Mouse (Mus musculus): Measurements from ENCODE around the gene Rd3. TPM values are rescaled to one million over a fixed set of nuclear protein-coding genes. Genes with fewer than 3 reads are reported as not detected.
A peak's percentile ranks its signal among the peaks of the same experiment; 100 is the strongest.

Gene Rd3
- total RNA-seq (2014; fragmentation: Nextera tagmentation) (not detected in 2 replicates), total RNA-seq (2017) (not detected in 2 replicates)

DNA sequence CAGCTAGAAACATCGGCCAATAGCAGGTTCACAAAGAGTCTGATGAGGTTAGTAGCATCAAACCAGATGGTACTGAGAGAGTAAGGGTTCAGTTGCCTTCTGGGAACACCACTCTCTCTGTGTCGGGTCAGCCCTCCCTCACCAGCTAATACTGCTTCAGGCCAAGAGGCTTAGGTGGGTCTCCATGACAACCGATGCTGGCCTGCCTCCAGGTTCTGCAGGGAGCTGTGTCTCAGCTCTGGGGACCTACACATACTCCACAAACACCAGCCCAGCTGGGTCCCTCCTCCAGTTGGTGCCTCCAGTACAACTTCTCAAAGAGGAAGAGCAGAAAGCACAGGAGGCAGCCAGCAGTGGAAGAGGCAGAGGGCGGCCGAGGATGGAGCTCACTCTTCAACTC lies at the start of gene Rd3:
Gene Rd3 (plus strand): TSS at position 184 of the 400 bp plus-strand sequence.
- no peak for ATAC-seq (replicated peaks; ENCODE audit: poor library complexity, severe bottlenecking)

DNA sequence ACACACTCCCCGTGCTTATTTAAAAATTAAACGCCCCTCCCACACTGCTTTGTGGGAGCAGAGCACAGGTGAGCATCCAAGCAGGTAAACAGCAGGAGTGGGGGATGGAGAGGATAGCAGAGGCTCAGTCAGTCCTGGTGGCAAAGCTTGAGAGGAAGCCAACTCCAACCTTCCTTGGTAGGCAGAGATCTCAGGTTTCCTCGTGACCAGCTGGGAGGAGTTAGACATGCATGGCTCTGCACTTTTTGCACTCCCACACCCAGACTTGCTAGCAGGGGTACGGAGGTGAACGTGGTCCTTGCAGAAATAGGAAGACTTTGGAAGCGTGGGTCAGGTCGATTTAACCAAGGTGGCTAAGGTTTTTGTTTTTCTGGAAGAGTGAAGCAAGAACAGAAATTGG lies 48.8 kb upstream of the Rd3 start:
- no peak for ATAC-seq (replicated peaks; ENCODE audit: poor library complexity, severe bottlenecking)

DNA sequence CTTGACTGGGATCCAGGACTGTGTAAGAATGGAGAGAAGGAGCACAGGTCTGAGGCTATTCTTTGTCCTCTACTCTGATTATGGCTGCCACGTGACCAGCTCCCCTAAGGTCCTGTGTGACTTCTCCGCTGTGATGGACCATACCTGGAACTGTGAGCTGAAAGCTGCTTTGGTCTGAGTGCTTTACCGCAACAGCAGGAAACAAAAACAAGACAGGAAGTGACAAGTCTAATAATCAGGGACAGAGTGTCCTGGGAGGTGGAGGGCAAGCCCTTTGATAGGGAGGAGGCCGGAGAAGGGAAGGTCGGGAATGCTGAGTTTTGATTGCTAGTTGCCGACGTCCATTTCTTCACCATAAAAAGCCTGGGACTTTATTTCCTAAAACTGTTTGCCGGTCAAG lies 48.1 kb upstream of the Rd3 start:
- ATAC-seq (replicated peaks; ENCODE audit: poor library complexity, severe bottlenecking), result no peak

DNA sequence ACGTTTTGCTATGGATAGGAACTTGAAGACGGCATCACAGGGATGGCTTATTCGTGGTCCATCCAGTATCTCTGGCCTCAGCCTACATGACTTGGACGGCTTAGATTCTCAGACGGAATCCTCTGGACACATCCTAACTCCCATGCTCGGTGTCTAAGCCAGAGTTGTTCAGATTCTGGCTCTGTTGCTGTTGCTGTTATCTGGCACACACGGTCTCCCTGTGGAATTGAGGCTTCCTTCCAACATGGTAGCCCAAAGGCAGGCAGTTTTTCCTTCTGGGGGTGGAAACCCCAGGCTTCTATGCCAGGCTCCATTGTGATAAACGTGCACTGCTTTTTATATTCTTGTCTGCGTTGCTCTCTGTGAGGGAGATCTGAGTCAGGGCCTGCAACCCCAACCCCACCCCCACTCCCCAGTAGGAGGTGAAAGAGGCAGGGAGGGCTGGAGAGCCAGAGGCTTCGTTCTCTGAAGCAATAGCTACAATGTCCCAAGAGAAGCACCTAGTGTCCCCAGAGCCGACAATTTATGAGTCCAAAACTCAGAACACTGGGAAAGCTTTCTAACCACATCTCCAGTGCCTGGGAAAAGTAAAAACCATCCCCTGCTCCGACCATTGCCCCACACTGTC lies 47.2 kb upstream of the Rd3 start:
- no peak for ATAC-seq (replicated peaks; ENCODE audit: poor library complexity, severe bottlenecking)

DNA sequence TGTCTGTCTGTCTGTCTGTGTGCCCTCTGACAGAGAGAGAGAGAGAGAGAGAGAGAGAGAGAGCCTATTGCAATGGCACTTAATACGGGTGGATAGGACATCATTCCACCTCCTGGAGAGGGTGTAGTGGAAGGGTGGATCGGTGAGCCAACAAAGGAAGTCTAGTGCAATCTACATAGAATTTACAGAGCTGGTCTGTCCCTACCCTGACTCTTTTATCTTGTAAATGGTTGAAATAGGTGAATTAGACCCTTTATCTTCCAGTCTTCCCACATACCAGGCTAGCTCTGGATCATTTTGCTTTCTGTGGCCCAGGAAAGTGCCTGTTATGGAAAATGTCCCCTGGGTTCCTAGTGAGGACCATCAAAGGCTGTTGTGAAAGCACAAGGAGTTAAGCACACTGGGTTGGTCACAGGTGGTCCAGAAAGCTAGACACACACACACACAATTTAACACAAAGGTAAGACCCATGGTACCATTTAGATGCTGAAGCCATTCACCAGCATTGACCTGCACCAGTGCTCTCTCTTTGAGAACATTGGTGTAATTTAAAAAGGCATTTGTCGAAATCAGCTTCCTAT lies 46.6 kb upstream of the Rd3 start:
- no peak for ATAC-seq (replicated peaks; ENCODE audit: poor library complexity, severe bottlenecking)

DNA sequence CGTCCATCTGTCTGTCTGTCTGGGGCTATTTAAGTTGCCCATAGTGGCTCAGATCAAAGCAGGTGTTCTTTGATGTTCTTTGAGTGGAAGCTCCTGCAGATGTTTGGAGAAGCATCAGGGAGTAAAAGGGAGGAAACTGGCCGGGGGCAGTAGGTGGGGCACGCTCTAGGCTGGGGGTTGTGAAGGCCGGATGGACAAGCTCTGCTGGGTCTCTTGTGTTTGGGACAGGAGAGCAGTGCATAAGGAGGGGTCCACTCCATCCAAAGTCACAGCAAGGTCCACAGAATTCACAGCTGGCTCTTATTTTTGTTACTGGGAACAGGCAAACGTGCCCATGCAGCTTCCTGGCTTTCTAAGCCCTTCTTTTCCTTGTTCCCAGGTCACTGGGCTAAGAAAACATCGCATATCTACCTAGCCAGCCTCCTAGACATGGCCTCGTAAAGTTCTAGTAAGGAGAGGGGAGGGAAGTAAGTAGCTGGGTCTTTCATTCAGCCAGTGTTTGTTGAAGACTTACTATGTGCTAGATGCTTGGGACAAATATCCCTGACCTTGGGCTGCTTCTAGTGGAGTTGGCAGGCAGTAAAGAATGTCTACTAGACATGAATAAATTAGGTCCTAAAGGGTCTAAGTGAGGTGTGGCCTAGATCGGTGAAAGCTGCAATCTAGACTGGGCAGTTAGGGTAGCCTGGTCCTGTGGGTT lies 44.7 kb upstream of the Rd3 start:
- no peak for ATAC-seq (replicated peaks; ENCODE audit: poor library complexity, severe bottlenecking)

DNA sequence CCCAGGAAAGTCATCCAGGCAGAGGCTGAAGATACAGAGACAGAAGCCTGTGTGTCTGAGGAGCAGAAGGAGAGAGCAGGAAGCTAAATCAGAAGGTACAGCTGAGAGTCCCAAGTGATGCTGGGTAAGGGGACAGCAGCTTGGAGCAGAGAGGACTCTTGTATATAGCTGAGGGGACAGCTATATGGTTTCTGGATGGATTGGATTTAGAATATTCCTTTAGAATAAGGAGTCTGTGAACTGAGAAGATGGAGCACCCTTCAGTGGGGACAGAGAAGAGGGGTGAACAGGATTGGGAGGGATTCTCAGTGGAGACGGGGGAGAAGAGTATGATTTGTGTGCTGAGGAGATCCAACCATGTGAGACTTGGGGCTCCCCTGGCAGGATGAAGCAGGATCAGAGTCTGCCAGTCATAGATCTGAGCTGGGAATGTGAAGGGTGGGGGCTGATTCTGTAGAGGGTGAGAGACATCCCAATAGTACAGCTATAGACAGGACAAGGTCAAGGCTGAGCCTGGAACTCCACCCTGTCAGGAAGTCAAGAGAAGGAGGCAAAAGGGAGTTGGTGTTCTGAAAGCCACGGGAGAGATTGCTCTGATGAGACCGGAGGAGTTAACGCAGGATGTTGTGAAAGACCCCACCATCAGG lies 44.1 kb upstream of the Rd3 start:
- ATAC-seq (replicated peaks; ENCODE audit: poor library complexity, severe bottlenecking), result no peak

DNA sequence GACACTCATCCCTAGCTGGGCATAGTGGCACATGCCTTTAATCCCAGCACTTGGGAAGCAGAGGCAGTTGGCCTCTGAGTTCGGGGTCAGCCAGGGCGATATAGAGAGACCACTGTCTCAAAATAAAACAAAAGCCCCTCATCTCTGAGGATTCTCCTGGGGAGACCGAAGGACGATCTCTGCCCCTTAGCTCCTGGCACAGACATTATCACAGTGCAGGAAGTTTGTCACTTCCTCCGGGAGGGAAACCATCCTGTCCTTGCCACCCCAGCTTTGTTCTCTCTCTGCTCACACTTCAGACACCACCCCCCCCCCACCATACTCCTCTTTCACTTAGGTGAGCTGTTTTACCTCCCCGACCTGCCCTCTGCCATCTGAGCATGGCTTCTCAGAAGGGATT lies 33.5 kb upstream of the Rd3 start:
- ATAC-seq (replicated peaks; ENCODE audit: poor library complexity, severe bottlenecking), result no peak

DNA sequence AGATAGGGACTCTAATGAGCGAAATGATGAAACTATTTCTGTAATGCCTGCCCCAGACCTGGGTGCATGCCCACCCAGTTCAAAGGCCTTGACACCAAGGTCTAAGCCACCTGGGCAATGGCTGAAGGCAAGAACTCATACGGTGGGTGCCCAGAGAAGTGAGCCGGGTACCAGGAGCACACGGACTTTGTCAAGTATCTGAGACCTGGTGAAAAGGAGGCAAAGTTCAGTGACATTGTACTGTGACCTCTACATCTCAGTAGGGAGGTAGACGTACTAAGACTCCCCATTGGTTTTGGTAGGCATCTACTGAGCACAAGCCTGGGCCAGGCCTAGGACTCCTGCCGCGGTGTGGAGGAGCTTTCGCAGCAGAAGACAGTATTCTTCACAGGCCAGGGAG lies 31.8 kb upstream of the Rd3 start:
- ATAC-seq (replicated peaks; ENCODE audit: poor library complexity, severe bottlenecking), result no peak

DNA sequence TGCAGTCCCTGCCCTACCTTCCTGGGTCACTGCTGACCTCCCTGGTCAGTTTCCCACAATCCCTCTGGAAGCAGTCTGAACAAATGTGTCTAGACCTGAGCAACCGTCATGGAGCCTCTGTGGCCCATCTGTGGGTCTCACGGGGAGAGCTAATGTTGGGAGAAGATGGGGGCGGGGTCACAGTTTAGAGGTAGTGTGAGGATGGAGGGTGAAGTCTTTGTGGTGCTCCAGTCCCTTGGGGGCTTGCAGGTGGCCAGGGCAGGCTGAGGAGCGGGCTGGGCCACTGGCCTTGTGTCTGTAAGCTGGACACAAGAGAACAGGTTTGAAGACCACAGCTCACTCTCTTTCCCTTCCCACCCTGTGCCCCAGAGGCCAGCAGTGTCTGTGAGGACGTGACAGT lies 31.4 kb upstream of the Rd3 start:
- no peak for ATAC-seq (replicated peaks; ENCODE audit: poor library complexity, severe bottlenecking)

DNA sequence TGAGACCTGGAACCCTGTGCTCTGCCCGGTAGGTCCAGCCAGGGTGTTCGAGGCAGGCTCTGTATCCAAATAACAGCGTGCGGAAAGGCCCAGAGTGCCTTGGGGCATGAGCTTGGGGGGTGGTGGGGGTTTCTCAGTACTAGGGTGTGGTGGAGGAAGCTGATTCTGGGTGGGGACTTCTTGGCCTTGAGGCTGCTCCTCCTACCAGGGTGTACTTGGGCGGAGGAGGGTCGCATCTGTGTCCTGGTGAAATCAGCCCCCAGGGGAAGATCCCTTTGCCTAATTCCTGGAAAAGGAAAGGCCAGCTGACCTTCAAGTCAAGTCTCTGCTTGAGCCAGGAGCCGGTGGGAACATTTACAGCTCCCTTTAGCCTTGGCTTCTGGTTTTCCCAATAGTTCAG lies 30.9 kb upstream of the Rd3 start:
- no peak for ATAC-seq (replicated peaks; ENCODE audit: poor library complexity, severe bottlenecking)

DNA sequence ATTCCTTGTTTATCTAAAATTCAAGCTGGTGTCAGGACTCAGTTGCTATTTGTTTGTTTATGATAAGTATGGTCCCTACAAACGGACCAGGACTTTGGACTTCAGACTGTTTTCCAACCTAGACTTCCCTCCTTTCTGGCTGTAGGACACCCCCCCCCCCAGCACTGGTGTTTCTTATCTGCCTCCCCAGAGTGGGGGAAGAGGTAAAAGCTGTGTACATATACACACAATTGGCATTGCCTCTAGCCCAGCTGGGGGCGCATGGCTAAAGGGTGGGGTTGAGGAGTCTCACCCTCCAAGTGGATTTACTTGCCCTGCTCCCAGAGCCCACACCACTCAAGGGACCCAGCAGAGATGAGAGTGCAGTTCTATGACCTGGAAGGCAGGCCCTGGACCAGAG lies 30.3 kb upstream of the Rd3 start:
- no peak for ATAC-seq (replicated peaks; ENCODE audit: poor library complexity, severe bottlenecking)

DNA sequence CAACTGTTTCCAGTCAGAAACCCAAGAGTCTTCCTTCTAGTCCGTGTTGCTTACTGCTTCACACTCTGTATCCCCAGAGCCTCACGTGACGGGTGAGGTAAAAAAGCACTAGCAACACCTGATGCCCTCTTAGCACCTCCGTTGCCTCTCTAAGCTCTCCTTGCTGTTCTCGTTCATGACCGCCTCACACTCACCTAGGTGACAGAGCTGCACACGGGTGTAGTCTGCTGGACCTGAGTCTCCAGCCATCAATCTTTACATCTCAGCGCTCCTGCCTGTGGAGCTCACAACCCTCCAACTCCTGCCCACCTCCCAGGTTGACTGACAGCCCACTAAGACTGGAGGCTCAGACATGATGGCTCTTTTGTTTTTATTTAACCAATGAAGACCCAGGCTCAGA lies 29.4 kb upstream of the Rd3 start:
- ATAC-seq (replicated peaks; ENCODE audit: poor library complexity, severe bottlenecking), result no peak

DNA sequence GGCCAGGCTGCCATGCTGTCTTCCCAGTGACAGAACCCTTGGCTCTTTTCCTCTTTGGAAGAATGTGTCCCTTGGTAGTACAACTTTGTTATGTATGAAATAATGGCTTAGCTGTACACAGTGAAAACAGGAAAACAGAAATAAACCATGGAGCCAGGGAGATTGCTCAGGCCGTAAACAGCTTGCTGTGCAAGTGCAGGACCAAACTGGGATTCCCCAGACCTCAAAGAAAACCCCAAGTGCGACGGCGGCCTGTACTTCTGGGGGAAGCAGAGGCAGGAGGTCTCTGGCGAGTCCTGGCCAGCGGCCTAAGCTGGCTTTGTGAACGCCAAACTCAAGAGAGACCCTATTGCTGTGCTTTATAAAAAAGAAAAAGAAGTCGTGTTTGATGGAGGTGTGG lies 28.6 kb upstream of the Rd3 start:
- no peak for ATAC-seq (replicated peaks; ENCODE audit: poor library complexity, severe bottlenecking)

DNA sequence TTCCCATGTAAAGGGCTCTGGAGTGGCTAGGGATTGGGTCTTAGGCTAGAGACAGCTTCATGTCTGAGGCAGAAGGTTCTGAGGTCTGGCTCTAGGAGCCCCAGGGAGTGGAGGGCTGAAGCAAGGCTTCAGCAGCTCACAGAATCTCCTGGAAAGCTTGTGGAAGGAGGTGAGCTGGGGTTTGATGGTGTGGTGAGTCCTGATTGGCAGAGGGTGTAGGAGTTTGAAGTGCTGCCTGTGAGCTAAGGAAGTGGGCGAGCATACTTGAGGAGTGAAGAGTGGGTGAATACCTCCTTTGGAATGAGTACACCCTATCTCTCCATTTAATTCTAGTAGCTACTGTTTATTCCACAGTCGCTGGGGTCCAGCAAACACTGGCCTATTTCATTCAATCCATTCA lies 26.6 kb upstream of the Rd3 start:
- ATAC-seq (replicated peaks; ENCODE audit: poor library complexity, severe bottlenecking), result no peak

DNA sequence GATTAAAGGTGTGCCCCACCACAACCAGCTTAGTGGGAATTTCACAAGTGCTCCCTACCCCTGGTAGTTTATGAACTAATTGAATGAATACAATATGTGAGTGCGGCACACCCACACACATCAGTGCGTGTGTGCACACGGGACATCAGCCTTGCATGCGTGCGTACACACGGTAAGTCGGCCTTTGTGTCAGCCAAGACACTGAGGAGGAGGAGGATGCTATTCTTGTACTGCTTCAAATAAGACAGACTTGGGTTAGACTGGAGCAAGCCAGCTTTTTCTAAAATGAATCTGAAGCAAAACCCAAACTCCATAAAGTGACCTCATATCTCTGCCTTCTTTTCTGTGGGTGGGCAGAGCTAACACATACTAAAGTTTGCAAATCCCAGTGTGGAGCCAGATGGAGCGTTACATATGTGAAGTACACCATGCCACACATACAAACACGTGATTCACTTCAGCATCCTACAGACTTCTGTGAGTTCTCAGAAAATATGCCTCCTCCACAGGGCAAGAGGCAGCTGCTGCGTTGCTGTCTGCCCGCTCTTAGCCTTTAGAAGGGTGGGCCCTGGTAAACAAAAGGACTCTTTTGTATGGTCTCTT lies 24.3 kb upstream of the Rd3 start:
- no peak for ATAC-seq (replicated peaks; ENCODE audit: poor library complexity, severe bottlenecking)

DNA sequence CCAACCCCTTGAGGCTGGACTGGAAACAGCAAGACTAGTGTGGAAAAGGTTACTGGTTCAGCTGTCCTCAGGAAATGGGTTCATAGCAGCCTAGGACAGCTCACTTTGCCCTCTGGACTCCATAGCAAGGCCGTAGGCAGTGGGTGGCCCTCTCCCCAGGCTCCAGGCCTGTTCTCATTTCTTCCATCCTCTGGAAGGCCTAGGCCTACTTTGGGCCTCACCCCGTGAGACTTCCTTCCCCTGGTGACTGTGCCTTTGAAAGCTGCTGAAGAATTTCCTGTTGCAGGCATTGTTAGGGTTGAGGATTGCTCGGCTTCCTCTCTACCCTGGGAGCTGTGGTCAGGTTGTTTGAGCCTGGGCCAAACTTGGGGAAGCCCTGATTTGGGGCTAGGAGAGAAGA lies 22.1 kb upstream of the Rd3 start:
- ATAC-seq (replicated peaks; ENCODE audit: poor library complexity, severe bottlenecking), result peak; percentile 88

DNA sequence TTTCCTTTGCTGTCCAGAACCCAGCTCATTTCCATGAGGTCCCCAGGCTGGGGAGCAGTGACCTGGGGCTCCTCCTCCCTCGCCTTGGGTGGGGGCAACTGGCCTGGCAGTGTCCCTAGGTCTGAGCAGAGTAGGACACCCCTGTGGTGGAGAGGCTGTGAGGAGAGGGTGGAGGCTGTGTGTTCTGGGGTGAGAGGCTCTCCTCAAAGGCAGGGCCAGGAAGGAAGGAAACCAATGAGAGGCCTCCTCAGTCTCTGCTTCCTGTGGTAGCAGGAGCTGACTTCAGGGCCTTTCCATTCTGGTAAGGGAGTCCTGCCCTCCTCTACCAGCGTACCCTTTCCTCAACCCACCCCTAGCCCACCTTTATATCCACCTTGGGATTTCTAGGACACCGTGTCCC lies 20.9 kb upstream of the Rd3 start:
- ATAC-seq (replicated peaks; ENCODE audit: poor library complexity, severe bottlenecking), result peak; percentile 20; the same call in 1 of the 2 replicates

DNA sequence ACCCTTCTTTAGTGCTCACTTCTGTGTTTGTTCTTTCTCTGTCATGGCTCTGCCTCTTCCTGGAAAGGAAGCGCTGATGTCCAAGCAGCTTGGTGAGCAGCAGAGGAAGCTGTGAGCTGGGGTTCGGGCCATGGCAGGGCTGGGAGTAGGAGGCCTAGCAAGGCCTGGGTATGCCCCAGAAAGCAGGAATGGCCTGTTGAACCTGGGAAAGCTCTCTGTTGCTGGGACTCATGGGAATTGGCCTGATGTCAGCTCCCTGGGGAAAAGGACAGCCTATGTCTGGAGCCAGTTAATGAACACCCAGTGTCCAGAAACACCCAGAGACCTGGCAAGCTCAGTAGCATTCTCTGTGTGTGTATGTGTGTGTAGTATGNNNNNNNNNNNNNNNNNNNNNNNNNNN lies 20.3 kb upstream of the Rd3 start:
- ATAC-seq (replicated peaks; ENCODE audit: poor library complexity, severe bottlenecking), result no peak

DNA sequence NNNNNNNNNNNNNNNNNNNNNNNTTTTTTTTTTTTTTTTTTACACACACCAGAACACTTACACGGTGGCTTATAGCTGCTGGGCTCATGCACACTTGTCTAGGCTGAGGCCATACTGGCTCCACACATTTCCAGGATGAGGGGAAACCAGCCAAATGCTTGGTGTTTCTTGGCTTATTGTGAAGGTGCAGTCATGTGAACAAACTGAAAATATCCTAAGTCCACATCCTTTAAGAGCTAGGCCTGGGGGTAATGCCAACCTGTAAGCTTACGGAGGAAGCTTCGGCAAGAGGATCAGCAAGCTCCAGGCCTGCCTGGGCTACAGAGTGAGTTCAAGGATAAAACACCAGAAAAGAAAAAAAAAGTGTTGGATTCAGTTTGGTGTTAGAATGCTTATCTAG lies 19.8 kb upstream of the Rd3 start:
- ATAC-seq (replicated peaks; ENCODE audit: poor library complexity, severe bottlenecking), result no peak

DNA sequence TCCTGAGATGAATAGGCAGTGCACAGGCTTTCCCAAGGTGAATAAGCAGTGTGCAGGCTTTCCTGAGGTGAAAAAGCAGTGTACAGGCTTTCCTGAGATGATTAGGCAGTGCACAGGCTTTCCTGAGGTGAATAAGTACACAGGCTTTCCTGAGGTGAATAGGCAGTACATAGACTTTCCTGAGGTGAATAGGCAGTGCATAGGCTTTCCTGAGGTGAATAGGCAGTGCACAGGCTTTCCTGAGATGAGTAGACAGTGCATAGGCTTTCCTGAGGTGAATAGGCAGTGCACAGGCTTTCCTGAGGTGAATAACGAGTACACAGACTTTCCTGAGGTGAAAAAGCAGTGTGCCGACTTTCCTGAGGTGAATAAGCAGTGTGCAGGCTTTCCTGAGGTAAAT lies 16.2 kb upstream of the Rd3 start:
- no peak for ATAC-seq (replicated peaks; ENCODE audit: poor library complexity, severe bottlenecking)

All from granulocyte monocyte progenitor cell, adult 5-6 weeks (primary cell).